Mouse (Mus musculus): ENCODE measurements around the gene Rsph9. TPM values are rescaled to one million over a fixed set of nuclear protein-coding genes. Genes with fewer than 3 reads are reported as not detected.

The Rsph9 gene
- total and polyA plus RNA-seq, 3 experiments = 0.29 TPM; not detected in 2

DNA sequence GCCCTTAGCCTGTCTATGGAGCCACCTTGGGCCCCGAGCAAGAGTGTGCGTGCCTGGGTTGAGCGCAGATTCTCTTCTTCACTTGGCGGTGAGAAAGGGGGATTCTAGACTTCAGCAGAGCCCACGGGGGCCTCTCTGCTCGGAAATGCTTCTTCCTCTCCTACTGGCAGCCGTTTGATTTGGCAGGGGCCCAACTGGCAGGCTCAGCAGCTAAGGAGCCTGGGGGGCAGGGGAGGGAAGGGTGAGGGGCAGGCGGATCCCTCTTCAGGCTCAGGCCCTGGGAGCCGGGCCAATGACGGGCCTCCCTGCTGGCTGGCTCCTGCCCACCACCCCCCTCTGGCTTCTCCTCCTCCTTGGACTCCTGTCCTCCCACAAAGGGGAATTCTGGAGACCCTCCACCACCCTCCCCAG lies 59.9 kb downstream of the Rsph9 start:
- Histone ChIP-seq H3K4me3 (ENCODE audit: control insufficient read depth in 1 of 2, insufficient read depth in 1 of 2, low read depth in 2 of 2, low read length in 2 of 2) (peak overlapping the region; percentile 44 to 80), H3K27me3 (ENCODE audit: control insufficient read depth in 1 of 2, insufficient read depth in 2 of 2, low read length in 2 of 2) (no peaks in the 10 kb centered on the region), H3K79me2 (ENCODE audit: control insufficient read depth, insufficient read depth, low read length, poor library complexity) (no peaks in the 10 kb centered on the region; the same call in 1 of the 2 replicates), H3K9me3 (replicated peaks; ENCODE audit: insufficient read depth, low read length) (no peaks in the 10 kb centered on the region), H3K9ac (ENCODE audit: control insufficient read depth, low read depth, low read length, poor library complexity, severe bottlenecking) (peak overlapping the region; percentile 71), H3K36me3 (ENCODE audit: control insufficient read depth in 1 of 2, insufficient read depth in 2 of 2, low read length in 2 of 2) (peaks cover 0 to 15% of the 10 kb centered on the region in 2 experiments; a peak in 2 of 4 replicates), H3K27ac (ENCODE audit: control insufficient read depth, low read depth, low read length) (peak overlapping the region; percentile 72), H3K4me1 (ENCODE audit: control insufficient read depth in 1 of 2, insufficient read depth in 2 of 2, low read length in 2 of 2) (peaks cover 16 to 27% of the 10 kb centered on the region in 2 experiments; a peak in 3 of 4 replicates)
- peak; percentile 93 for DNase-seq (ENCODE audit: low read depth, low spot score)
- TF ChIP-seq BHLHE40 (IDR thresholded peaks at IDR 0.05; ENCODE audit: borderline replicate concordance, low read depth, low read length) (peak; percentile 58), CTCF (IDR thresholded peaks at IDR 0.05 in 2 of 3, conservative IDR thresholded peaks at IDR 0.05 in 1 of 3; ENCODE audit: control insufficient read depth in 1 of 3, insufficient read depth in 1 of 3, low read depth in 2 of 3, low read length in 3 of 3, poor library complexity in 1 of 3, severe bottlenecking in 1 of 3) (no peak), ZKSCAN1 (IDR thresholded peaks at IDR 0.05; ENCODE audit: low read depth, low read length) (no peak), CHD2 (IDR thresholded peaks at IDR 0.05; ENCODE audit: low read length) (peak; percentile 84), POLR2AphosphoS2 (IDR thresholded peaks at IDR 0.05; ENCODE audit: low read length) (peak; percentile 63; the same call in 1 of the 2 replicates), MEF2A (IDR thresholded peaks at IDR 0.05; ENCODE audit: extremely low read depth, insufficient replicate concordance, low read depth, low read length, poor library complexity, severe bottlenecking) (no peak), NELFE (IDR thresholded peaks at IDR 0.05; ENCODE audit: low read depth, low read length) (peak; percentile 27), E2F4 (IDR thresholded peaks at IDR 0.05; ENCODE audit: borderline replicate concordance, low read depth, low read length) (no peak), EP300 (IDR thresholded peaks at IDR 0.05; ENCODE audit: low read depth in 1 of 2, low read length in 2 of 2) (peak; percentile 80 to 89), SMC3 (IDR thresholded peaks at IDR 0.05; ENCODE audit: low read depth, low read length) (no peak), ETS1 (IDR thresholded peaks at IDR 0.05; ENCODE audit: low read depth, low read length) (peak; percentile 87), SIN3A (IDR thresholded peaks at IDR 0.05; ENCODE audit: low read length) (peak; percentile 66; the same call in 1 of the 2 replicates), ELF1 (IDR thresholded peaks at IDR 0.05; ENCODE audit: low read depth, low read length) (peak; percentile 49; the same call in 1 of the 2 replicates), TCF12 (IDR thresholded peaks at IDR 0.05; ENCODE audit: low read depth, low read length) (peak; percentile 78), JUND (IDR thresholded peaks at IDR 0.05; ENCODE audit: low read depth, low read length) (no peak), ZNF384 (IDR thresholded peaks at IDR 0.05; ENCODE audit: low read depth, low read length) (no peak), MYB (IDR thresholded peaks at IDR 0.05; ENCODE audit: low read depth, low read length) (peak; percentile 78), TAL1 (IDR thresholded peaks at IDR 0.05; ENCODE audit: low read length) (no peak), MAZ (IDR thresholded peaks at IDR 0.05; ENCODE audit: low read depth, low read length) (peak; percentile 93), GATA1 (IDR thresholded peaks at IDR 0.05; ENCODE audit: low read depth, low read length) (no peak), USF1 (IDR thresholded peaks at IDR 0.05; ENCODE audit: low read depth, low read length) (no peak), POLR2AphosphoS5 (IDR thresholded peaks at IDR 0.05; ENCODE audit: borderline replicate concordance, low read depth, low read length) (no peak), HCFC1 (IDR thresholded peaks at IDR 0.05; ENCODE audit: low read depth, low read length) (peak; percentile 67), RCOR1 (IDR thresholded peaks at IDR 0.05; ENCODE audit: low read depth, low read length) (0 out of 2 replicates have a peak, but pooled peaks have one; percentile 28), UBTF (IDR thresholded peaks at IDR 0.05; ENCODE audit: borderline replicate concordance, insufficient read depth, low read depth, low read length) (no peak), MXI1 (IDR thresholded peaks at IDR 0.05; ENCODE audit: low read depth, low read length) (peak; percentile 29; the same call in 1 of the 2 replicates), POLR2A (IDR thresholded peaks at IDR 0.05; ENCODE audit: control insufficient read depth in 1 of 2, insufficient read depth in 1 of 2, low read depth in 1 of 2, low read length in 2 of 2, poor library complexity in 1 of 2) (peak in 1 of 2 experiments; percentile 61; a peak in 1 of 4 replicates)
